Mouse (Mus musculus): Measurements from ENCODE around the gene Zfp319. TPM values are rescaled to one million over a fixed set of nuclear protein-coding genes. Genes with fewer than 3 reads are reported as not detected.

Gene Zfp319
- polyA plus RNA-seq, 1 experiment from 2014 or later = 19.1 TPM

GRCm38 (mm10) chr8:95323201-95323600 is 8.5 kb downstream of the Zfp319 start:
- 84% methylated on average over 3 of the region's 3 CpGs for WGBS
- Histone ChIP-seq H3K4me2 (replicated peaks) (no peak overlapping the region), H3K27ac (replicated peaks) (no peak overlapping the region)

GRCm38 (mm10) chr8:95320224-95321139 is 11.3 kb downstream of the Zfp319 start:
- H3K4me1 ChIP-seq = peaks cover 20% of the 10 kb centered on the region
- no peak overlapping the region for H3K27ac ChIP-seq (replicated peaks)
- peak; percentile 64 for ATAC-seq (ENCODE audit: low FRiP score, low read depth)
- H3K4me3 ChIP-seq = peak overlapping the region; percentile 39
- H3K36me3 ChIP-seq = peaks cover 14% of the 10 kb centered on the region
- peak overlapping the region; percentile 70 for H3K4me2 ChIP-seq (replicated peaks)
- H3K27me3 ChIP-seq = peaks cover 25% of the 10 kb centered on the region
- WGBS = 2% methylated on average over 37 of the region's 41 CpGs
- H3K9me3 ChIP-seq = no peaks in the 10 kb centered on the region
- H3K9ac ChIP-seq (replicated peaks) = no peak overlapping the region; the same call in 1 of the 2 replicates

More at GRCm38 (mm10) chr8:95323201-95323600, 8.5 kb downstream of the Zfp319 start:
- H3K9me3 ChIP-seq = no peaks in the 10 kb centered on the region
- no peak overlapping the region for H3K4me3 ChIP-seq
- no peak overlapping the region for H3K9ac ChIP-seq (replicated peaks)
- H3K27me3 ChIP-seq = peaks cover 24% of the 10 kb centered on the region
- peaks cover 29% of the 10 kb centered on the region for H3K4me1 ChIP-seq
- peaks cover 39% of the 10 kb centered on the region for H3K36me3 ChIP-seq
- no peak for ATAC-seq (ENCODE audit: low FRiP score, low read depth)

GRCm38 (mm10) chr8:95315350-95315749 is 16.4 kb downstream of the Zfp319 start:
- no peak for ATAC-seq (ENCODE audit: low FRiP score, low read depth)

DNA sequence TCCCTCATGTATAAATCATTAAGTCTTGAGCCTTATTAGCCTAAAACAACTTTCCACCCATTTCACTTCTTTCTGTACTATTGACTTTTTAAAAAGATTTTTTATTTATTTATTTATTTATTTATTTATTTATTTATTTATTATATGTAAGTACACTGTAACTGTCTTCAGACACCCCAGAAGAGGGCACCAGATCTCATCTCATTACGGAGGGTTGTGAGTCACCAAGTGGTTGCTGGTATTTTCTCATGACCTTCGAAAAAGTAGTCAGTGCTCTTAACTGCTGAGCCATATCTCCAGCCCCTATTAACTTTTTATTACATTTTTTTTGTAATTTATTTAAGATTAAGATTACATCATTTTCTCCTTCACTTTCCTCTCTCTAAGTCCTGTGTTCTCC is 17.0 kb downstream of the Zfp319 start:
- no peak overlapping the region for H3K9ac ChIP-seq (replicated peaks)
- H3K27ac ChIP-seq (replicated peaks) = no peak overlapping the region
- no peaks in the 10 kb centered on the region for H3K9me3 ChIP-seq
- no peak for ATAC-seq (ENCODE audit: low FRiP score, low read depth)
- no peak overlapping the region for H3K4me2 ChIP-seq (replicated peaks)
- H3K4me3 ChIP-seq = no peak overlapping the region
- peaks cover 11% of the 10 kb centered on the region for H3K27me3 ChIP-seq
- WGBS = 86% methylated on average over 2 of the region's 2 CpGs
- H3K4me1 ChIP-seq = peaks cover 17% of the 10 kb centered on the region
- no peaks in the 10 kb centered on the region for H3K36me3 ChIP-seq

More at GRCm38 (mm10) chr8:95315350-95315749, 16.4 kb downstream of the Zfp319 start:
- Histone ChIP-seq H3K9ac (replicated peaks) (no peak overlapping the region), H3K27me3 (peaks cover 17% of the 10 kb centered on the region), H3K9me3 (no peaks in the 10 kb centered on the region), H3K4me1 (peaks cover 19% of the 10 kb centered on the region), H3K27ac (replicated peaks) (no peak overlapping the region), H3K4me2 (replicated peaks) (no peak overlapping the region), H3K36me3 (no peaks in the 10 kb centered on the region), H3K4me3 (no peak overlapping the region)
- WGBS = 100% methylated on average over 1 of the region's 1 CpGs

DNA sequence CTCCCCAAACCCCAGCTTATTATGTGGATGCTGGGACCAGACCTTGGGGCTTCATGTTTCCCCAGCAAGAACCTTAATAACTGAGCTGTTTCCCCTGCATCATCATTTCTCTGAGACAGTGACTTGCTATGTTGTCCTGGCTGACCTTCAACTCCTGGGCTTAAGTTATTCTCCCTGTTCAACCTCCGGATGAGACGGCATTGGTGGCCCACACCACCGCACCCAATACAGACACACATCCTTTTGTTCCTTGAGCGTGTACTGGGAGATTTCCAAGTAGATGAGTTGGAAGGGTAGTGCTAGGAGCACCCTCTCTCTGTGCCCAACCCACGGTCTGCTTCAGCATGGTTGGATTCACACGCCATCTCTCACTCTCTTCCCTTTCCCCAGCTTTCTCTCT is 17.9 kb downstream of the Zfp319 start:
- H3K4me3 ChIP-seq = no peak overlapping the region
- H3K36me3 ChIP-seq = no peaks in the 10 kb centered on the region
- H3K9me3 ChIP-seq = no peaks in the 10 kb centered on the region
- no peak overlapping the region for H3K27ac ChIP-seq (replicated peaks)
- no peak overlapping the region for H3K9ac ChIP-seq (replicated peaks)
- 92% methylated on average over 6 of the region's 6 CpGs for WGBS
- no peak for ATAC-seq (ENCODE audit: low FRiP score, low read depth)
- H3K4me1 ChIP-seq = peaks cover 17% of the 10 kb centered on the region
- H3K4me2 ChIP-seq (replicated peaks) = no peak overlapping the region
- peaks cover 6% of the 10 kb centered on the region; the same call in 1 of the 2 replicates for H3K27me3 ChIP-seq

- peaks cover 17% of the 10 kb centered on the region for H3K4me1 ChIP-seq
- H3K4me2 ChIP-seq (replicated peaks) = no peak overlapping the region
- H3K9me3 ChIP-seq = no peaks in the 10 kb centered on the region
- no peak for ATAC-seq (ENCODE audit: low FRiP score, low read depth)
- no peaks in the 10 kb centered on the region for H3K36me3 ChIP-seq
- no peak overlapping the region for H3K9ac ChIP-seq (replicated peaks)
- no peak overlapping the region for H3K27ac ChIP-seq (replicated peaks)
- no peaks in the 10 kb centered on the region for H3K27me3 ChIP-seq
- no peak overlapping the region for H3K4me3 ChIP-seq
- 70% methylated on average over 18 of the region's 18 CpGs for WGBS
Observed at GRCm38 (mm10) chr8:95312836-95313235, 18.9 kb downstream of the Zfp319 start.

GRCm38 (mm10) chr8:95310342-95310970 is 21.3 kb downstream of the Zfp319 start, which contains the start of gene Tepp:
Gene Tepp, plus strand, starts transcription at chr8:95310566.
- H3K36me3 ChIP-seq = no peaks in the 10 kb centered on the region
- H3K27ac ChIP-seq (replicated peaks) = no peak within 1 kb of the TSS
- no peaks in the 10 kb centered on the region for H3K27me3 ChIP-seq
- no peak within 1 kb of the TSS for H3K4me3 ChIP-seq
- peak; percentile 44; the same call in 1 of the 2 replicates for ATAC-seq (ENCODE audit: low FRiP score, low read depth)
- no peak within 1 kb of the TSS for H3K9ac ChIP-seq (replicated peaks)
- no peaks in the 10 kb centered on the region for H3K9me3 ChIP-seq
- H3K4me2 ChIP-seq (replicated peaks) = no peak within 1 kb of the TSS
- H3K4me1 ChIP-seq = peaks cover 17% of the 10 kb centered on the region
- WGBS = 18% methylated on average over 6 of the region's 6 CpGs

- ATAC-seq (ENCODE audit: low FRiP score, low read depth) = no peak
- WGBS = 37% methylated on average over 6 of the region's 6 CpGs
Observed at GRCm38 (mm10) chr8:95306431-95306830, 25.3 kb downstream of the Zfp319 start, which contains the start of gene Cngb1. Gene Cngb1, minus strand, starts transcription at chr8:95306585.

GRCm38 (mm10) chr8:95305526-95305925 is 26.2 kb downstream of the Zfp319 start:
- Histone ChIP-seq H3K4me2 (replicated peaks) (no peak overlapping the region), H3K4me3 (no peak overlapping the region), H3K27ac (replicated peaks) (no peak overlapping the region), H3K4me1 (peaks cover 6% of the 10 kb centered on the region), H3K9ac (replicated peaks) (no peak overlapping the region), H3K27me3 (no peaks in the 10 kb centered on the region), H3K9me3 (no peaks in the 10 kb centered on the region), H3K36me3 (no peaks in the 10 kb centered on the region)
- 84% methylated on average over 4 of the region's 4 CpGs for WGBS
- ATAC-seq (ENCODE audit: low FRiP score, low read depth) = no peak

More at GRCm38 (mm10) chr8:95306431-95306830, 25.3 kb downstream of the Zfp319 start, which contains the start of gene Cngb1:
- H3K27me3 ChIP-seq = no peaks in the 10 kb centered on the region
- no peaks in the 10 kb centered on the region for H3K36me3 ChIP-seq
- H3K27ac ChIP-seq (replicated peaks) = no peak within 1 kb of the TSS
- no peak within 1 kb of the TSS for H3K4me2 ChIP-seq (replicated peaks)
- H3K9ac ChIP-seq (replicated peaks) = no peak within 1 kb of the TSS
- H3K9me3 ChIP-seq = no peaks in the 10 kb centered on the region
- H3K4me1 ChIP-seq = peaks cover 15% of the 10 kb centered on the region
- H3K4me3 ChIP-seq = no peak within 1 kb of the TSS

- no peak overlapping the region for H3K4me2 ChIP-seq (replicated peaks)
- ATAC-seq (ENCODE audit: low FRiP score, low read depth) = no peak
- H3K36me3 ChIP-seq = no peaks in the 10 kb centered on the region
- H3K4me3 ChIP-seq = no peak overlapping the region
- 22% methylated on average over 5 of the region's 5 CpGs for WGBS
- no peaks in the 10 kb centered on the region for H3K4me1 ChIP-seq
- no peak overlapping the region for H3K27ac ChIP-seq (replicated peaks)
- no peaks in the 10 kb centered on the region for H3K9me3 ChIP-seq
- H3K9ac ChIP-seq (replicated peaks) = no peak overlapping the region
- H3K27me3 ChIP-seq = no peaks in the 10 kb centered on the region
Observed at GRCm38 (mm10) chr8:95302410-95302809, 29.3 kb downstream of the Zfp319 start.

- no peak overlapping the region for H3K4me3 ChIP-seq
- H3K9me3 ChIP-seq = no peaks in the 10 kb centered on the region
- H3K27ac ChIP-seq (replicated peaks) = no peak overlapping the region
- no peaks in the 10 kb centered on the region for H3K36me3 ChIP-seq
- no peak overlapping the region for H3K4me2 ChIP-seq (replicated peaks)
- WGBS = 78% methylated on average over 7 of the region's 7 CpGs
- H3K4me1 ChIP-seq = no peaks in the 10 kb centered on the region
- no peaks in the 10 kb centered on the region for H3K27me3 ChIP-seq
- ATAC-seq (ENCODE audit: low FRiP score, low read depth) = no peak
- no peak overlapping the region for H3K9ac ChIP-seq (replicated peaks)
Observed at GRCm38 (mm10) chr8:95293891-95294290, 37.9 kb downstream of the Zfp319 start.

DNA sequence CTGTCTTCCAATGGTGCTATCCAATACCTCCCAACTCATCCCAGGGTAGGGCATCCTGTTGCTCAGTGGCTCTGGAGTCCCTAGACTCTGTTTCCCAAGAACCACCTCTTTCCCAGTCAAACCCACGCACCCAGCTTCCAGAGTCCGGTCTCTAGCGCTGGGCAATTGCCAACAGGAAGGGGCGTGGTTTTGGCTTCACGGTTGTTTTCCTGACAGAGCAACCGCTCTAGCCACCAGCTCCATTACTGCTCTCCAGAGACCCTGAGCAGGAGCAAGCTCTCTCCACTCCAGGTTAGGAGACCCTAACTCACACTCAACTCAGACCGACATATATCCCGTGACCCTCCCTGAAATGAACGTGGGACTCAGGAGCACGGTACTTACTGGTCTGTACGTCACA is 38.6 kb downstream of the Zfp319 start:
- Histone ChIP-seq H3K27ac (replicated peaks) (no peak overlapping the region), H3K27me3 (no peaks in the 10 kb centered on the region), H3K4me3 (no peak overlapping the region), H3K36me3 (no peaks in the 10 kb centered on the region), H3K9me3 (no peaks in the 10 kb centered on the region), H3K4me1 (no peaks in the 10 kb centered on the region), H3K4me2 (replicated peaks) (no peak overlapping the region), H3K9ac (replicated peaks) (no peak overlapping the region)
- ATAC-seq (ENCODE audit: low FRiP score, low read depth) = no peak
- 95% methylated on average over 11 of the region's 11 CpGs for WGBS

Measured in midbrain, embryonic 12.5 days (tissue).